Mouse (Mus musculus): ENCODE measurements around the gene Flnb. TPM values are rescaled to one million over a fixed set of nuclear protein-coding genes. Genes with fewer than 3 reads are reported as not detected.

Gene Flnb
- polyA plus RNA-seq, 1 experiment from 2014 or later = 10.5 TPM

- H3K36me3 ChIP-seq (ENCODE audit: control insufficient read depth, insufficient read depth) = peaks cover 4% of the 10 kb centered on the region
Measured at GRCm38 (mm10) chr14:7938809-7939784, 121.3 kb downstream of the Flnb start.

GRCm38 (mm10) chr14:7941413-7941812 is 123.7 kb downstream of the Flnb start:
- WGBS = 79% methylated on average over 5 of the region's 5 CpGs
- H3K4me1 ChIP-seq (replicated peaks; ENCODE audit: control insufficient read depth, insufficient read depth, low read length) = peaks cover 6% of the 10 kb centered on the region
- no peak overlapping the region for H3K9ac ChIP-seq (replicated peaks; ENCODE audit: low read depth, low read length)
- no peaks in the 10 kb centered on the region for H3K27me3 ChIP-seq (replicated peaks; ENCODE audit: control insufficient read depth, insufficient read depth, low read length)
- H3K4me3 ChIP-seq (replicated peaks; ENCODE audit: low read length) = no peak overlapping the region
- H3K9me3 ChIP-seq (ENCODE audit: control insufficient read depth, low read length) = no peaks in the 10 kb centered on the region
- H3K36me3 ChIP-seq (ENCODE audit: control insufficient read depth, insufficient read depth) = peaks cover 5% of the 10 kb centered on the region
- no peak overlapping the region for H3K4me2 ChIP-seq (ENCODE audit: low read length)
- no peak overlapping the region for H3K27ac ChIP-seq (ENCODE audit: low read length)
- ATAC-seq = no peak

More at GRCm38 (mm10) chr14:7938809-7939784, 121.3 kb downstream of the Flnb start:
- no peak overlapping the region for H3K4me3 ChIP-seq (replicated peaks; ENCODE audit: low read length)
- peaks cover 6% of the 10 kb centered on the region for H3K4me1 ChIP-seq (replicated peaks; ENCODE audit: control insufficient read depth, insufficient read depth, low read length)
- no peak for ATAC-seq
- no peak overlapping the region for H3K9ac ChIP-seq (replicated peaks; ENCODE audit: low read depth, low read length)
- H3K27me3 ChIP-seq (replicated peaks; ENCODE audit: control insufficient read depth, insufficient read depth, low read length) = no peaks in the 10 kb centered on the region
- no peaks in the 10 kb centered on the region for H3K9me3 ChIP-seq (ENCODE audit: control insufficient read depth, low read length)
- 80% methylated on average over 19 of the region's 19 CpGs for WGBS
- H3K4me2 ChIP-seq (ENCODE audit: low read length) = no peak overlapping the region
- no peak overlapping the region for H3K27ac ChIP-seq (ENCODE audit: low read length)

- H3K4me2 ChIP-seq (ENCODE audit: low read length) = no peak overlapping the region
- peak overlapping the region; percentile 13; the same call in 1 of the 2 replicates for H3K27ac ChIP-seq (ENCODE audit: low read length)
- H3K27me3 ChIP-seq (replicated peaks; ENCODE audit: control insufficient read depth, insufficient read depth, low read length) = no peaks in the 10 kb centered on the region
- H3K4me3 ChIP-seq (replicated peaks; ENCODE audit: low read length) = no peak overlapping the region
- H3K4me1 ChIP-seq (replicated peaks; ENCODE audit: control insufficient read depth, insufficient read depth, low read length) = peaks cover 6% of the 10 kb centered on the region
- 64% methylated on average over 7 of the region's 7 CpGs for WGBS
- H3K9me3 ChIP-seq (ENCODE audit: control insufficient read depth, low read length) = no peaks in the 10 kb centered on the region
- ATAC-seq = peak; percentile 68
- no peak overlapping the region for H3K9ac ChIP-seq (replicated peaks; ENCODE audit: low read depth, low read length)
- peaks cover 6% of the 10 kb centered on the region for H3K36me3 ChIP-seq (ENCODE audit: control insufficient read depth, insufficient read depth)
Measured at GRCm38 (mm10) chr14:7943101-7943800, 125.5 kb downstream of the Flnb start.

- no peak overlapping the region for H3K27ac ChIP-seq (ENCODE audit: low read length)
- no peak overlapping the region for H3K9ac ChIP-seq (replicated peaks; ENCODE audit: low read depth, low read length)
- WGBS = 74% methylated on average over 3 of the region's 3 CpGs
- peaks cover 6% of the 10 kb centered on the region for H3K4me1 ChIP-seq (replicated peaks; ENCODE audit: control insufficient read depth, insufficient read depth, low read length)
- no peak overlapping the region for H3K4me3 ChIP-seq (replicated peaks; ENCODE audit: low read length)
- no peak overlapping the region for H3K4me2 ChIP-seq (ENCODE audit: low read length)
- no peaks in the 10 kb centered on the region for H3K27me3 ChIP-seq (replicated peaks; ENCODE audit: control insufficient read depth, insufficient read depth, low read length)
- ATAC-seq = no peak; the same call in 1 of the 2 replicates
- H3K9me3 ChIP-seq (ENCODE audit: control insufficient read depth, low read length) = no peaks in the 10 kb centered on the region
- peaks cover 9% of the 10 kb centered on the region for H3K36me3 ChIP-seq (ENCODE audit: control insufficient read depth, insufficient read depth)
Measured at GRCm38 (mm10) chr14:7943801-7944135, 126.0 kb downstream of the Flnb start.

GRCm38 (mm10) chr14:7944349-7945039 is 126.7 kb downstream of the Flnb start:
- Histone ChIP-seq H3K4me2 (ENCODE audit: low read length) (no peak overlapping the region), H3K4me1 (replicated peaks; ENCODE audit: control insufficient read depth, insufficient read depth, low read length) (peaks cover 6% of the 10 kb centered on the region), H3K4me3 (replicated peaks; ENCODE audit: low read length) (no peak overlapping the region), H3K27me3 (replicated peaks; ENCODE audit: control insufficient read depth, insufficient read depth, low read length) (no peaks in the 10 kb centered on the region), H3K27ac (ENCODE audit: low read length) (no peak overlapping the region), H3K36me3 (ENCODE audit: control insufficient read depth, insufficient read depth) (peaks cover 9% of the 10 kb centered on the region), H3K9me3 (ENCODE audit: control insufficient read depth, low read length) (no peaks in the 10 kb centered on the region), H3K9ac (replicated peaks; ENCODE audit: low read depth, low read length) (no peak overlapping the region)
- ATAC-seq = 0 out of 2 replicates have a peak, but pooled peaks have one; percentile 31
- 54% methylated on average over 8 of the region's 8 CpGs for WGBS

- H3K4me1 ChIP-seq (replicated peaks; ENCODE audit: control insufficient read depth, insufficient read depth, low read length) = peaks cover 6% of the 10 kb centered on the region
- WGBS = 92% methylated on average over 5 of the region's 5 CpGs
- H3K27ac ChIP-seq (ENCODE audit: low read length) = no peak overlapping the region
- H3K9ac ChIP-seq (replicated peaks; ENCODE audit: low read depth, low read length) = no peak overlapping the region
- no peaks in the 10 kb centered on the region for H3K27me3 ChIP-seq (replicated peaks; ENCODE audit: control insufficient read depth, insufficient read depth, low read length)
- H3K4me2 ChIP-seq (ENCODE audit: low read length) = no peak overlapping the region
- peaks cover 9% of the 10 kb centered on the region for H3K36me3 ChIP-seq (ENCODE audit: control insufficient read depth, insufficient read depth)
- no peak overlapping the region for H3K4me3 ChIP-seq (replicated peaks; ENCODE audit: low read length)
- no peaks in the 10 kb centered on the region for H3K9me3 ChIP-seq (ENCODE audit: control insufficient read depth, low read length)
- ATAC-seq = no peak
Measured at GRCm38 (mm10) chr14:7945261-7945660, 127.5 kb downstream of the Flnb start.

GRCm38 (mm10) chr14:7951234-7951633 is 133.5 kb downstream of the Flnb start:
- Histone ChIP-seq H3K27ac (ENCODE audit: low read length) (no peak overlapping the region), H3K4me2 (ENCODE audit: low read length) (no peak overlapping the region), H3K27me3 (replicated peaks; ENCODE audit: control insufficient read depth, insufficient read depth, low read length) (no peaks in the 10 kb centered on the region), H3K4me1 (replicated peaks; ENCODE audit: control insufficient read depth, insufficient read depth, low read length) (no peaks in the 10 kb centered on the region), H3K36me3 (ENCODE audit: control insufficient read depth, insufficient read depth) (peaks cover 14% of the 10 kb centered on the region), H3K9me3 (ENCODE audit: control insufficient read depth, low read length) (no peaks in the 10 kb centered on the region), H3K9ac (replicated peaks; ENCODE audit: low read depth, low read length) (no peak overlapping the region), H3K4me3 (replicated peaks; ENCODE audit: low read length) (no peak overlapping the region)
- no peak for ATAC-seq
- 93% methylated on average over 9 of the region's 9 CpGs for WGBS

- no peaks in the 10 kb centered on the region for H3K4me1 ChIP-seq (replicated peaks; ENCODE audit: control insufficient read depth, insufficient read depth, low read length)
- H3K4me3 ChIP-seq (replicated peaks; ENCODE audit: low read length) = no peak overlapping the region
- peaks cover 13% of the 10 kb centered on the region for H3K36me3 ChIP-seq (ENCODE audit: control insufficient read depth, insufficient read depth)
- 29% methylated on average over 12 of the region's 12 CpGs for WGBS
- H3K9ac ChIP-seq (replicated peaks; ENCODE audit: low read depth, low read length) = no peak overlapping the region
- ATAC-seq = no peak
- no peak overlapping the region for H3K4me2 ChIP-seq (ENCODE audit: low read length)
- no peaks in the 10 kb centered on the region for H3K9me3 ChIP-seq (ENCODE audit: control insufficient read depth, low read length)
- no peaks in the 10 kb centered on the region for H3K27me3 ChIP-seq (replicated peaks; ENCODE audit: control insufficient read depth, insufficient read depth, low read length)
- H3K27ac ChIP-seq (ENCODE audit: low read length) = no peak overlapping the region
Measured at GRCm38 (mm10) chr14:7952610-7953254, 135.0 kb downstream of the Flnb start.

Measured in forebrain, embryonic 16.5 days (tissue).